Mouse (Mus musculus) erythroid progenitor cell, adult 5-6 weeks (primary cell): ENCODE measurements around the gene Svbp. TPM values are rescaled to one million over a fixed set of nuclear protein-coding genes. Genes with fewer than 3 reads are reported as not detected.

Experiments used
- ATAC-seq: replicated peaks from 2 replicates; pipeline ENCODE4 v1.8.0; 2016; ENCODE audit warnings: moderate number of reproducible peaks, mild to moderate bottlenecking, moderate TSS enrichment, inconsistent platforms; ENCODE audit not compliant: poor library complexity, low FRiP score, severe bottlenecking
- total RNA-seq, 2 experiments: library from RNA; stranded (forward) in 1 of 2; stranded (reverse) in 1 of 2; fragments of 150-400 nt in 1 of 2; fragments of 186-747, 209-891 nt in 1 of 2; gene quantifications; 2 replicates each; pipeline versions ENCODE4 v1.2.3 to v1.2.4; 2015 to 2017; ENCODE audit warnings: low replicate concordance in 2 of 2

The Svbp gene
- total RNA-seq, 2 experiments from 2014 or later, result 114 to 238 TPM

- ATAC-seq, result no peak
Measured at GRCm38 (mm10) chr4:119242571-119242970, 47.5 kb downstream of the Svbp start.

- ATAC-seq, result no peak
Measured at GRCm38 (mm10) chr4:119244468-119245240, 49.5 kb downstream of the Svbp start.

- no peak for ATAC-seq
Measured at GRCm38 (mm10) chr4:119245556-119245955, 50.5 kb downstream of the Svbp start.

- ATAC-seq, result no peak
Measured at GRCm38 (mm10) chr4:119245961-119246360, 50.9 kb downstream of the Svbp start.

- no peak for ATAC-seq
Measured at GRCm38 (mm10) chr4:119246688-119247225, 51.7 kb downstream of the Svbp start.

GRCm38 (mm10) chr4:119247462-119248235, 52.5 kb downstream of the Svbp start:
- 0 out of 2 replicates have a peak, but pooled peaks have one; percentile 50 for ATAC-seq

- ATAC-seq, result no peak
Measured at GRCm38 (mm10) chr4:119248407-119248965, 53.4 kb downstream of the Svbp start.

Other genes with a start within 250 kb of the Svbp start
- gene Lao1, start 233.7 kb upstream of the Svbp start, total RNA-seq (2015; ENCODE audit: low replicate concordance), result not detected in 2 replicates
- not detected in 2 replicates for gene Lao1, start 233.7 kb upstream of the Svbp start, total RNA-seq (2017; ENCODE audit: low replicate concordance)
- 1.1 and 5.4 TPM in 2 replicates for gene Slc2a1, start 86.6 kb upstream of the Svbp start, total RNA-seq (2015; ENCODE audit: low replicate concordance)
- 1.0 TPM in 1 of 2 replicates, not detected in the other for gene Slc2a1, start 86.6 kb upstream of the Svbp start, total RNA-seq (2017; ENCODE audit: low replicate concordance)
- gene Zfp691, start 21.1 kb upstream of the Svbp start, total RNA-seq (2015; ENCODE audit: low replicate concordance), result 2.2 and 4.6 TPM in 2 replicates
- 2.2 and 8.5 TPM in 2 replicates for gene Zfp691, start 21.1 kb upstream of the Svbp start, total RNA-seq (2017; ENCODE audit: low replicate concordance)
- gene Ermap, start 5.3 kb upstream of the Svbp start, total RNA-seq (2015; ENCODE audit: low replicate concordance), result 1,144 and 1,272 TPM in 2 replicates
- 1,113 and 1,126 TPM in 2 replicates for gene Ermap, start 5.3 kb upstream of the Svbp start, total RNA-seq (2017; ENCODE audit: low replicate concordance)
- 2.5 TPM in 1 of 2 replicates, not detected in the other for gene Tmem269, start 22.9 kb downstream of the Svbp start, total RNA-seq (2015; ENCODE audit: low replicate concordance)
- gene Tmem269, start 22.9 kb downstream of the Svbp start, total RNA-seq (2017; ENCODE audit: low replicate concordance), result not detected in 2 replicates
- 1.4 and 2.1 TPM in 2 replicates for gene AU022252, start 37.4 kb downstream of the Svbp start, total RNA-seq (2015; ENCODE audit: low replicate concordance)
- gene AU022252, start 37.4 kb downstream of the Svbp start, total RNA-seq (2017; ENCODE audit: low replicate concordance), result 2.5 and 2.6 TPM in 2 replicates
- 0.42 TPM in 1 of 2 replicates, not detected in the other for gene P3h1, start 37.6 kb downstream of the Svbp start, total RNA-seq (2015; ENCODE audit: low replicate concordance)
- 1.8 and 5.6 TPM in 2 replicates for gene P3h1, start 37.6 kb downstream of the Svbp start, total RNA-seq (2017; ENCODE audit: low replicate concordance)
- not detected in 2 replicates for gene Cldn19, start 60.1 kb downstream of the Svbp start, total RNA-seq (2015; ENCODE audit: low replicate concordance)
- gene Cldn19, start 60.1 kb downstream of the Svbp start, total RNA-seq (2017; ENCODE audit: low replicate concordance), result not detected in 2 replicates
- gene Ybx1, start 99.3 kb downstream of the Svbp start, total RNA-seq (2015; ENCODE audit: low replicate concordance), result 250 and 267 TPM in 2 replicates
- 172 and 193 TPM in 2 replicates for gene Ybx1, start 99.3 kb downstream of the Svbp start, total RNA-seq (2017; ENCODE audit: low replicate concordance)
- 59.5 and 78.9 TPM in 2 replicates for gene Ppih, start 125.2 kb downstream of the Svbp start, total RNA-seq (2015; ENCODE audit: low replicate concordance)
- 19.3 and 43.4 TPM in 2 replicates for gene Ppih, start 125.2 kb downstream of the Svbp start, total RNA-seq (2017; ENCODE audit: low replicate concordance)
- not detected in 2 replicates for gene Ccdc30, start 220.2 kb downstream of the Svbp start, total RNA-seq (2015; ENCODE audit: low replicate concordance)
- gene Ccdc30, start 220.2 kb downstream of the Svbp start, total RNA-seq (2017; ENCODE audit: low replicate concordance), result not detected in 2 replicates
- gene Ppcs, start 227.1 kb downstream of the Svbp start, total RNA-seq (2015; ENCODE audit: low replicate concordance), result 10.9 and 23.4 TPM in 2 replicates
- 5.3 and 17.2 TPM in 2 replicates for gene Ppcs, start 227.1 kb downstream of the Svbp start, total RNA-seq (2017; ENCODE audit: low replicate concordance)
- 3.4 TPM in 1 of 2 replicates, not detected in the other for gene Zmynd12, start 227.5 kb downstream of the Svbp start, total RNA-seq (2015; ENCODE audit: low replicate concordance)
- gene Zmynd12, start 227.5 kb downstream of the Svbp start, total RNA-seq (2017; ENCODE audit: low replicate concordance), result not detected in 2 replicates